Mouse (Mus musculus) common myeloid progenitor, adult 5-6 weeks (primary cell): ENCODE results near the gene Ear14. TPM values are rescaled to one million over a fixed set of nuclear protein-coding genes. Genes with fewer than 3 reads are reported as not detected.
A peak's percentile ranks its signal among the peaks of the same experiment; 100 is the strongest.
"Not testable (repeated sequence)": the region's sequence is repeated elsewhere in the genome, so short reads cannot be mapped to it uniquely, and the experiment has no call there.

Source experiments
- ATAC-seq: replicated peaks from 2 replicates; pipeline ENCODE4 v1.8.0; 2016; ENCODE audit warnings: low read depth, mild to moderate bottlenecking, moderate TSS enrichment, inconsistent platforms; ENCODE audit not compliant: poor library complexity, severe bottlenecking
- total RNA-seq: library from RNA; stranded (forward); fragments of 200-1000, 187-1606 nt; gene quantifications from 2 replicates; pipeline ENCODE4 v1.2.3, GENCODE M21; 2017

Ear14 gene
- total RNA-seq, result not detected in 2 replicates

GRCm38 (mm10) chr14:51203115-51203514, at the start of gene Ear14:
TSS of gene Ear14 (plus strand) at chr14:51203391.
- no peak for ATAC-seq

- ATAC-seq, result no peak
These were observed 47.0 kb upstream of the Ear14 start for GRCm38 (mm10) chr14:51156056-51156735.

GRCm38 (mm10) chr14:51156736-51157068, 46.5 kb upstream of the Ear14 start:
- peak; percentile 56; the same call in 1 of the 2 replicates for ATAC-seq

GRCm38 (mm10) chr14:51157072-51157471, 46.1 kb upstream of the Ear14 start:
- ATAC-seq, result peak; percentile 52

- ATAC-seq, result not testable (repeated sequence)
These were observed 41.2 kb upstream of the Ear14 start, which contains the start of gene Rnase2b for GRCm38 (mm10) chr14:51161976-51162375. TSS of gene Rnase2b (plus strand) at chr14:51162260.

- ATAC-seq, result not testable (repeated sequence)
These were observed 39.9 kb upstream of the Ear14 start for GRCm38 (mm10) chr14:51163323-51163722.

GRCm38 (mm10) chr14:51165435-51165834, 37.8 kb upstream of the Ear14 start:
- 0 out of 2 replicates have a peak, but pooled peaks have one; percentile 18 for ATAC-seq

- peak; percentile 45; the same call in 1 of the 2 replicates for ATAC-seq
These were observed 37.1 kb upstream of the Ear14 start for GRCm38 (mm10) chr14:51166068-51166467.

GRCm38 (mm10) chr14:51172095-51172865, 30.9 kb upstream of the Ear14 start:
- peak; percentile 76 for ATAC-seq

GRCm38 (mm10) chr14:51172947-51173346, 30.2 kb upstream of the Ear14 start:
- ATAC-seq, result not testable (repeated sequence)

GRCm38 (mm10) chr14:51173843-51174242, 29.3 kb upstream of the Ear14 start:
- no peak for ATAC-seq

- ATAC-seq, result not testable (repeated sequence)
These were observed 22.1 kb upstream of the Ear14 start for GRCm38 (mm10) chr14:51181051-51181450.

- no peak for ATAC-seq
These were observed 7.5 kb upstream of the Ear14 start for GRCm38 (mm10) chr14:51195681-51196080.

- no peak for ATAC-seq
These were observed 3.8 kb upstream of the Ear14 start, which contains the start of gene Ang2 for GRCm38 (mm10) chr14:51199098-51200023. TSS of gene Ang2 (minus strand) at chr14:51199148.

GRCm38 (mm10) chr14:51200054-51200453, 3.1 kb upstream of the Ear14 start:
- ATAC-seq, result peak; percentile 68

GRCm38 (mm10) chr14:51200466-51200865, 2.7 kb upstream of the Ear14 start:
- 0 out of 2 replicates have a peak, but pooled peaks have one; percentile 11 for ATAC-seq

GRCm38 (mm10) chr14:51220075-51220474, 16.9 kb downstream of the Ear14 start:
- ATAC-seq, result not testable (repeated sequence)

- 0 out of 2 replicates have a peak, but pooled peaks have one; percentile 15 for ATAC-seq
These were observed 26.5 kb downstream of the Ear14 start for GRCm38 (mm10) chr14:51229657-51230056.

- peak; percentile 78 for ATAC-seq
These were observed 34.3 kb downstream of the Ear14 start for GRCm38 (mm10) chr14:51237488-51237887.

GRCm38 (mm10) chr14:51240899-51241298, 37.7 kb downstream of the Ear14 start:
- peak; percentile 90 for ATAC-seq
